Mouse (Mus musculus): ENCODE results near the gene Txndc11. TPM values are rescaled to one million over a fixed set of nuclear protein-coding genes. Genes with fewer than 3 reads are reported as not detected.

Gene Txndc11
- total RNA-seq, 1 experiment from 2014 or later, result 29.3 TPM

- ATAC-seq (replicated peaks; ENCODE audit: low read depth, poor library complexity, severe bottlenecking), result no peak
Measured at GRCm38 (mm10) chr16:11122625-11123024, 11.8 kb downstream of the Txndc11 start.

GRCm38 (mm10) chr16:11109198-11109740 lies 25.2 kb downstream of the Txndc11 start:
- peak; percentile 58; the same call in 1 of the 2 replicates for ATAC-seq (replicated peaks; ENCODE audit: low read depth, poor library complexity, severe bottlenecking)

GRCm38 (mm10) chr16:11104905-11105304 lies 29.5 kb downstream of the Txndc11 start:
- ATAC-seq (replicated peaks; ENCODE audit: low read depth, poor library complexity, severe bottlenecking), result no peak

- no peak for ATAC-seq (replicated peaks; ENCODE audit: low read depth, poor library complexity, severe bottlenecking)
Measured at GRCm38 (mm10) chr16:11097301-11097700, 37.1 kb downstream of the Txndc11 start.

GRCm38 (mm10) chr16:11093717-11094386 lies 40.6 kb downstream of the Txndc11 start:
- ATAC-seq (replicated peaks; ENCODE audit: low read depth, poor library complexity, severe bottlenecking), result no peak

- no peak for ATAC-seq (replicated peaks; ENCODE audit: low read depth, poor library complexity, severe bottlenecking)
Measured at GRCm38 (mm10) chr16:11092523-11092922, 41.9 kb downstream of the Txndc11 start.

GRCm38 (mm10) chr16:11092061-11092460 lies 42.4 kb downstream of the Txndc11 start:
- no peak for ATAC-seq (replicated peaks; ENCODE audit: low read depth, poor library complexity, severe bottlenecking)

GRCm38 (mm10) chr16:11090836-11091570 lies 43.4 kb downstream of the Txndc11 start:
- ATAC-seq (replicated peaks; ENCODE audit: low read depth, poor library complexity, severe bottlenecking), result no peak

GRCm38 (mm10) chr16:11086856-11087588 lies 47.4 kb downstream of the Txndc11 start:
- ATAC-seq (replicated peaks; ENCODE audit: low read depth, poor library complexity, severe bottlenecking), result no peak

GRCm38 (mm10) chr16:11086299-11086698 lies 48.2 kb downstream of the Txndc11 start:
- ATAC-seq (replicated peaks; ENCODE audit: low read depth, poor library complexity, severe bottlenecking), result no peak

GRCm38 (mm10) chr16:11084181-11084580 lies 50.3 kb downstream of the Txndc11 start:
- no peak for ATAC-seq (replicated peaks; ENCODE audit: low read depth, poor library complexity, severe bottlenecking)

- ATAC-seq (replicated peaks; ENCODE audit: low read depth, poor library complexity, severe bottlenecking), result peak; percentile 87
Measured at GRCm38 (mm10) chr16:11078216-11078869, 56.1 kb downstream of the Txndc11 start.

GRCm38 (mm10) chr16:11077601-11078201 lies 56.7 kb downstream of the Txndc11 start:
- no peak for ATAC-seq (replicated peaks; ENCODE audit: low read depth, poor library complexity, severe bottlenecking)

GRCm38 (mm10) chr16:11073060-11073459 lies 61.4 kb downstream of the Txndc11 start:
- no peak for ATAC-seq (replicated peaks; ENCODE audit: low read depth, poor library complexity, severe bottlenecking)

- no peak for ATAC-seq (replicated peaks; ENCODE audit: low read depth, poor library complexity, severe bottlenecking)
Measured at GRCm38 (mm10) chr16:11072454-11072853, 62.0 kb downstream of the Txndc11 start.

GRCm38 (mm10) chr16:11071887-11072286 lies 62.6 kb downstream of the Txndc11 start:
- ATAC-seq (replicated peaks; ENCODE audit: low read depth, poor library complexity, severe bottlenecking), result peak; percentile 35

- no peak for ATAC-seq (replicated peaks; ENCODE audit: low read depth, poor library complexity, severe bottlenecking)
Measured at GRCm38 (mm10) chr16:11071176-11071575, 63.3 kb downstream of the Txndc11 start.

GRCm38 (mm10) chr16:11069710-11070420 lies 64.6 kb downstream of the Txndc11 start:
- peak; percentile 42 for ATAC-seq (replicated peaks; ENCODE audit: low read depth, poor library complexity, severe bottlenecking)

GRCm38 (mm10) chr16:11069271-11069670 lies 65.2 kb downstream of the Txndc11 start:
- no peak for ATAC-seq (replicated peaks; ENCODE audit: low read depth, poor library complexity, severe bottlenecking)

All from common myeloid progenitor, adult 5-6 weeks (primary cell).